Mouse (Mus musculus): Measurements from ENCODE around the gene Wdr76. TPM values are rescaled to one million over a fixed set of nuclear protein-coding genes. Genes with fewer than 3 reads are reported as not detected.
"Not testable (repeated sequence)": the region's sequence is repeated elsewhere in the genome, so short reads cannot be mapped to it uniquely, and the experiment has no call there.

Gene Wdr76
- polyA plus RNA-seq, 1 experiment from 2014 or later = 14.0 TPM

DNA sequence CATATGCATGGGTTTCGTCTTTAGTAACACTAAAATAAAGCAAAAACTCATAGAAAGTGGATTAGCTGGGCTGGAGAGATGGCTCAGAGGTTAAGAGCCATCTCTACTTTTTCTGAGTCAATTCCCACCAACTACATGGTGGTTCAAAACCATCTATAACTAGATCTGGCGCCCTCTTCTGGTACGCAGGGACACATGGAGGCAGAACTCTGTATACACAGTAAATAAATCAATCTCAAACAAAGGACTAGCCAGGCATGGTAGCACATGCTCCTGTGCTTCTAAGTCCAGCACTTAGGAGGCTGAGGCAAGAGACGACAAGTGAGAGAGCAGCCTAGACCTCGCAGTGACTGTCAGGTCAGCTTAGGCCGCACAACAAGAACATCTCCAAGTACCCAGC is 5.0 kb upstream of the Wdr76 start:
- H3K27me3 ChIP-seq (ENCODE audit: low read depth, poor library complexity, severe bottlenecking); H3K4me3 ChIP-seq; DNase-seq (ENCODE audit: low spot score); H3K27ac ChIP-seq (replicated peaks); H3K4me1 ChIP-seq; H3K9me3 ChIP-seq (replicated peaks): not testable (repeated sequence)
- WGBS = 72% methylated on average over 4 of the region's 6 CpGs
- H3K36me3 ChIP-seq = peaks cover 15% of the 10 kb centered on the region

DNA sequence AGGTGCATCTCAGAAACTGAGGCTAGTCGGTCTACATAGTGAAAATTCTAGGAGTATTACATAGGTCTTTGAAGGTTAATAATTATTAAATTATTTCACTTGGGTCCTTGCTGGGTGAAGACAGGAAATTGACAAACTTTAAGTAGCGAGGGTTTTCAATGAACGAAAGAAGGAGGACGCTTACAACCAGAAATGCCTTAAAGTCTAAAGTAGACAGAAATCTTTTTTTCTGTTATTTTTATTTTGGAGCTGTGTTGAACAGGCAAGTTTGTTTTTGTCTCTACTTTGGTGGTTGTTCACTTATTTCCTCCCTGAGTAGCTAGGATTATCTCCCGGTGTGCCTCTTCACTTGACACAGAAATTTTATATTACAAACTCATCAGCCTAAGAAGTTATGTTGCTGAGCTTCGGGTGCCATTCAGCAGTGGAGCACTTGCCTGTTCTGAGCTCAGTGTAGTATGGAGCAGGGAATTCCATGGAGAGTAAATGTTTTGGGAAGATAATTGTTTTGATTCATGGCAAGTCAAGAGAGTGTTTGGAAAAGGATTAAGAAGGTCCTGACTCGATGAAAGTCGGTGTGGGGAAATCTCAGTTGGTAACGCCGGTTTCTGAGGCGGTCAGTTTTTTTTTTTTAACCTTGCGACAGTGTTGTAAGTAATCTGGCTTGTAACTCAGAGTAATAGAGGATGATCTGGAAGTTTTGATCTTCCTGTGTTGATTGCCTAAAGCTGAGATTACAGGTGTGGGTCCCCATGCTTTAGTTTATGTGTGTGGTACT is 839 bp downstream of the Wdr76 start:
- DNase-seq (ENCODE audit: low spot score) = no peak
- peaks cover 28% of the 10 kb centered on the region for H3K4me1 ChIP-seq
- peak overlapping the region; percentile 81 for H3K27ac ChIP-seq (replicated peaks)
- H3K36me3 ChIP-seq = peaks cover 54% of the 10 kb centered on the region
- 28% methylated on average over 12 of the region's 12 CpGs for WGBS
- no peaks in the 10 kb centered on the region for H3K27me3 ChIP-seq (ENCODE audit: low read depth, poor library complexity, severe bottlenecking)
- H3K4me3 ChIP-seq = peak overlapping the region; percentile 66
- no peaks in the 10 kb centered on the region for H3K9me3 ChIP-seq (replicated peaks)

DNA sequence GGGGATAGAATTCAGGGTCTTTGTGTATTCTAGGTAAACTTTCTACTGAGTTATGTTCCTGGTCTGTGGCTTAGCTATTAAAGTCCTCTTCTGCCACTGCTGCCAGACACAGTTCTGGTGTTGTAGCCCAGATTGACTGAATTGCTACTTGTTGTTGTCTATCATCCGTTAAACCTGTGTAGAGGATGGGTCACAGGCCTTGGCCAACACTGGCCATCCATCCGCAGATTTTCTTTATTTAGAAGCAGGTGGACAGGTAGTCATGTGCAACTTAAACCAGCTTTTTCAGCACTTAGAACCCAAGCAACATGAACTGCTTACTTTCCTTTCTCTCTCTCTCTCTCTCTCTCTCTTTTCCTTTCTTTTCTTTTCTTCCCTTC is 1.4 kb downstream of the Wdr76 start:
- peak overlapping the region; percentile 66 for H3K4me3 ChIP-seq
- peaks cover 58% of the 10 kb centered on the region for H3K36me3 ChIP-seq
- 88% methylated on average over 2 of the region's 2 CpGs for WGBS
- peak overlapping the region; percentile 81; the same call in 1 of the 2 replicates for H3K27ac ChIP-seq (replicated peaks)
- peaks cover 28% of the 10 kb centered on the region for H3K4me1 ChIP-seq
- no peak for DNase-seq (ENCODE audit: low spot score)
- H3K27me3 ChIP-seq (ENCODE audit: low read depth, poor library complexity, severe bottlenecking) = no peaks in the 10 kb centered on the region
- H3K9me3 ChIP-seq (replicated peaks) = no peaks in the 10 kb centered on the region

DNA sequence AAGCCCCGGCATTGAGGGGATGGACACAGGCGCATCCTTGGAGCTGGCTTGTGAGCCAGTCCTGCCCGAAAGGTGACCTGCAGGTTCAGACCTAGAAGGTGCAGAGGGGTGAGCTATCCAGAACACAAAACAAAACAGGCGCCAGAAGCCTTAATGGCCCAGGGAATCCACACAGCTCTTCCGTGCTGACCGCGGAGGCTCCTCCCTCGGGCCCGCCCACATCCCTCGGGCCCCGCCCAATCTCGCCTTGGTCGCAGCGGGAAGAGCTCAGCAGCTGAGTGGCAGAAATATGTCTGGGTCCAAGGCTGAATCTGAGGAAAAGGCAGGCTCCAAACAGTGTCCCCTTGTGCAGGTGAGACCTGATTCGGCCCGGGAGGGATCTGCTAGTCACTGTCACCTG is 3.1 kb downstream of the Wdr76 start:
- DNase-seq (ENCODE audit: low spot score) = peak; percentile 51
- peaks cover 28% of the 10 kb centered on the region for H3K4me1 ChIP-seq
- H3K36me3 ChIP-seq = peaks cover 62% of the 10 kb centered on the region
- WGBS = 18% methylated on average over 16 of the region's 16 CpGs
- H3K4me3 ChIP-seq = peak overlapping the region; percentile 66
- no peaks in the 10 kb centered on the region for H3K27me3 ChIP-seq (ENCODE audit: low read depth, poor library complexity, severe bottlenecking)
- peak overlapping the region; percentile 64; the same call in 1 of the 2 replicates for H3K27ac ChIP-seq (replicated peaks)
- no peaks in the 10 kb centered on the region for H3K9me3 ChIP-seq (replicated peaks)

DNA sequence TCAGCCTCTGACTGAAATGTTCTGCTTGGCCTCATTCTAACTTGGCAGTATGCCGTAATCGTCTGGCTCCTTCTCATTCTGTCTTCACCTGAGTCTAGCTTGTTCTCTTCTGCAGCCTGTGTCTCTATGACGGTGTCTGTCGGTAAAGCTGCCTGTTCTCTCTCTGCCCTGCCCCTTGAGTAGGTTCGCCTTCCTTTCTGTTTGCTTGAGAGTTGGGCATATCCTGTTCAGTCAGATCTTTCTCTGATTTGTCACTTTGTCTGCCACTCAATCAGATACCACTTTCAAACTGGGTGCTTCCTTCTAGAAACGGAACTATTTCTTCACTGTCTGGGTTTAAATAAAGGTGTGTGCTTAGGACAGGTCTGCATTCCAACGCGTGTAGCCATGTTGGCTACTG is 4.9 kb downstream of the Wdr76 start:
- 96% methylated on average over 8 of the region's 8 CpGs for WGBS
- no peak overlapping the region for H3K27ac ChIP-seq (replicated peaks)
- H3K4me1 ChIP-seq = peaks cover 26% of the 10 kb centered on the region
- no peak overlapping the region for H3K4me3 ChIP-seq
- no peaks in the 10 kb centered on the region for H3K9me3 ChIP-seq (replicated peaks)
- peaks cover 75% of the 10 kb centered on the region for H3K36me3 ChIP-seq
- no peaks in the 10 kb centered on the region for H3K27me3 ChIP-seq (ENCODE audit: low read depth, poor library complexity, severe bottlenecking)
- no peak for DNase-seq (ENCODE audit: low spot score)

DNA sequence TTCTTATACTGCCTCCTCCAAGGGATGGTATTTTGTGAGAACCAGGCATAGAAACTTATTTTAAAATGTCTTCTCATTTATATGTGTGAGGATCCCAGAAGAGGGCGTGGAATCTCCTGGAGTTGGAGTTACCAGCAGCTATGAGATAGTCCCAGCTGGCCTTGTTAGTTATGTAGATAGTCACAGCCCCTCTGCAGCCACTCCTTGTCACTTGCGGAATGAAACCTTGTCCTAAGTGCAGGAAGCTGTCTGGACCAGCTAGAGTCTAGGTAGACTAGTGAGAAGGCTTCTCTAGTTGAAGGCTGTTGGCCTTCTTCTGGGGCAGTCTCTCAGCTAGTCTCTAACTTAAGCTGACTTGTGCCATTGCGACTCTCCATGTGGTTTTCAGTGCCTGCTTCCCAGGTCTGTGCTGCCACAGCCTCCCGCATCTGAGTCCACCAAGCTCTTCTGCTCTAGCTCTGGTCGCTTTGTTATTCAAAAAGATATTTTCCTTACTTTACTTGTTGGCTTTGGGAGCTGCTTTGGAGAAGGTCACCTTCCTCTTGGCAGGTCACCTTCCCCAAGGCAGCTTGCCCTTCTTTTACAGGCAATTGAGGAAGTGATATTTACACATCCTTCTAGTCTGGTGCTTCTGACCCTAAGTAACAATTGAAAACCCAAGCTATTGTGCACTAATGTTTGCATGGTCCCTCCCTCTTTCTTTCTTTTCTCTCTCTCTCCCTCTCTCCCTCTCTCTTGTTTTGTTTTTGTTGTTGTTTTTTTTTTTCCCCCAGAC is 6.7 kb downstream of the Wdr76 start:
- 90% methylated on average over 5 of the region's 5 CpGs for WGBS
- not testable (repeated sequence) for H3K4me3 ChIP-seq; H3K27me3 ChIP-seq (ENCODE audit: low read depth, poor library complexity, severe bottlenecking); DNase-seq (ENCODE audit: low spot score); H3K27ac ChIP-seq (replicated peaks); H3K9me3 ChIP-seq (replicated peaks)
- peaks cover 90% of the 10 kb centered on the region for H3K36me3 ChIP-seq
- peaks cover 15% of the 10 kb centered on the region for H3K4me1 ChIP-seq

DNA sequence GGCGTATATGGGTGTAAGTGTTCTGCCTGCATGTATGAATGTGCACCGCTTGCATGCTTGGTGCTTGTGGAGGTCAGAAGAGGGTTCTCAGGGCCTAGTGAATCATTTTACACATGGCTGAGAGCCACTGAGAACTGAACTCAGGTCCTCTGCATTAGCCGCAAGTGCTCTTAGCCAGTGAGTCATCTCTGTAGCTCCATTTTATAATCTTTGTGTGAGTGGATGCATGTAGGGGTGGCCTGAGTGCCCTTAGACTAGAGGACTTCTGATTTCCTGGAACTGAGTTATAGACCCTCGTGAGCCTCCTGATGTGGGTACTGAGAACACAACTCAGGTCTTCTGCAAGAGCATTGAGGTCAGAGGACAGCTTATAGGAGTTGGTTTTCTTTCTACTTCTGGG is 7.7 kb downstream of the Wdr76 start:
- no peaks in the 10 kb centered on the region for H3K27me3 ChIP-seq (ENCODE audit: low read depth, poor library complexity, severe bottlenecking)
- no peaks in the 10 kb centered on the region for H3K9me3 ChIP-seq (replicated peaks)
- 95% methylated on average over 4 of the region's 4 CpGs for WGBS
- peaks cover 91% of the 10 kb centered on the region for H3K36me3 ChIP-seq
- DNase-seq (ENCODE audit: low spot score) = no peak
- H3K27ac ChIP-seq (replicated peaks) = no peak overlapping the region
- H3K4me3 ChIP-seq = no peak overlapping the region
- peaks cover 6% of the 10 kb centered on the region for H3K4me1 ChIP-seq

DNA sequence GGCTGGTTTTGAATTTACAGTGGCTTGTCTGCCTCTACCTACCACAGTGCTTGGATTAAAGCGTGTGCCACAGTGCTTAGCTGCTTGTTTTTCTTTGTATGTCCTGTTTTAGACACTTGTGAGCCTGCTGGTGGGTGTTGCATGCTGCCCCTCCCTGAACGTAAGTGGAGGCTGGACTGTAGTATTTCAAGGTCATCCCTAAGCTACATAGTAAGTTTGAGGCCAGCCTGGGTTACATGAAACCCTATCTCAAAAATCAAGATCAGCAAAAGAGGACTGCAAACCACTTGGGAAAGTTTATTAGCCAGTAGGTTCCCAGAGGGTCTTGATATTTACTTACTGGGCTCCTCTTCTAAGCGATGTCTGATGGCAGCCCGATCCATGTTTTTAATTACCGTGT is 11.6 kb downstream of the Wdr76 start:
- no peak for DNase-seq (ENCODE audit: low spot score)
- H3K9me3 ChIP-seq (replicated peaks) = no peaks in the 10 kb centered on the region
- H3K27ac ChIP-seq (replicated peaks) = no peak overlapping the region
- H3K36me3 ChIP-seq = peaks cover 89% of the 10 kb centered on the region
- WGBS = 91% methylated on average over 5 of the region's 5 CpGs
- no peak overlapping the region for H3K4me3 ChIP-seq
- no peaks in the 10 kb centered on the region for H3K4me1 ChIP-seq
- H3K27me3 ChIP-seq (ENCODE audit: low read depth, poor library complexity, severe bottlenecking) = no peaks in the 10 kb centered on the region

DNA sequence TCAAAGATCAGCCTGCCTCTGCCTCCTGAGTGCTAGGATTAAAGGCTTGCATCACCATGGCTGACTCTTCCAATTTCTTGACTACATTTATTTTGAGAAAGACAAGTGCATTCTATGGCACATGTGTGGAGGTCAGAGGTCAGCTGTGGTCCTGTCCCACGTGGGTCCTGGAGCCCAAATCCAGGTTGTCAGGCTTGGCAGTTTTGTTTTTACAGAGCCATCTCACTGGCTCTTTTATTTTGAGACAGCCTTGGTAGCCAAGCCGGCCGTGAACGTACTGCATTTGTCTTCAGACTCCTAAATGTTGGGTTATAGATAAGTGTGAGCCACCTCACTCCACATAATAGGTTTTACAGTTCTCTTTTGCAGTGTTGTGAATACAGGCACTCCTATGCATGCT is 12.2 kb downstream of the Wdr76 start:
- not testable (repeated sequence) for H3K9me3 ChIP-seq (replicated peaks); DNase-seq (ENCODE audit: low spot score); H3K4me3 ChIP-seq; H3K4me1 ChIP-seq; H3K27me3 ChIP-seq (ENCODE audit: low read depth, poor library complexity, severe bottlenecking); H3K27ac ChIP-seq (replicated peaks)
- H3K36me3 ChIP-seq = peaks cover 90% of the 10 kb centered on the region
- 91% methylated on average over 4 of the region's 4 CpGs for WGBS

DNA sequence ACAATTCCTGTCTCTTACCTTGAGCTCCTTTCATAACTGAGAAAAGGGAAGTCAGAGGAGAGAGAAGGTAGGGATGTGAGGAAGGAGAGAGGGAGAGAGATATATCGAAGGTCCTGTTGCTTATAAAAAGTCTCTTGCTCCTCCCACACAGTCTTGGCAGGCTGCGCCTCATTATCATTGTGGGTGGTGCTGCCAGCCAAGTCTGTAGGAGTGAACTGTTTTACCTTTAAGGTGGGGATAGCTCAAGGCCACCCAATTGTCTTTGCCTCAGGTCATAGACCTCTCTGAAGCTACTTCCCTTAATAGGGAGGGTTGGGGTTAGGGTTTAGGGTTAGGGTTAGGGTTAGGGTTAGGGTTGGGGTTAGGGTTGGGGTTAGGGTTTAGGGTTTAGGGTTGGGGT is 15.5 kb downstream of the Wdr76 start:
- 95% methylated on average over 2 of the region's 2 CpGs for WGBS
- H3K27me3 ChIP-seq (ENCODE audit: low read depth, poor library complexity, severe bottlenecking) = no peaks in the 10 kb centered on the region
- H3K4me1 ChIP-seq = no peaks in the 10 kb centered on the region
- no peak overlapping the region for H3K4me3 ChIP-seq
- H3K9me3 ChIP-seq (replicated peaks) = no peaks in the 10 kb centered on the region
- no peak for DNase-seq (ENCODE audit: low spot score)
- H3K36me3 ChIP-seq = peaks cover 92% of the 10 kb centered on the region
- no peak overlapping the region for H3K27ac ChIP-seq (replicated peaks)

DNA sequence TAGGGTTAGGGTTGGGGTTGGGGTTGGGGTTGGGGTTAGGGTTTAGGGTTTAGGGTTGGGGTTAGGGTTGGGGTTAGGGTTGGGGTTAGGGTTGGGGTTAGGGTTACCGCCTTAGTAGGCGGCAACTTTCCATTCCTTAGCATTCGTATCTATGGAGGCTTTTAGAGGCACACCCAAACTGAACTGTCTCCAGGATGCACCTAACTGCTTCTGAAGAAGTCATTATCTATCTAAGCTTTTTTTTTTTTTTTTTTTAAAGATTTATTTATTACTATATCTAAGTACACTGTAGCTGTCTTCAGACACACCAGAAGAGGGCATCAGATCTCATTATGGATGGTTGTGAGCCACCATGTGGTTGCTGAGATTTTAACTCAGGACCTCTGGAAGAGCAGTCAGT is 16.3 kb downstream of the Wdr76 start:
- not testable (repeated sequence) for DNase-seq (ENCODE audit: low spot score); H3K4me1 ChIP-seq; H3K4me3 ChIP-seq; H3K27me3 ChIP-seq (ENCODE audit: low read depth, poor library complexity, severe bottlenecking); H3K27ac ChIP-seq (replicated peaks); H3K9me3 ChIP-seq (replicated peaks)
- WGBS = 96% methylated on average over 3 of the region's 3 CpGs
- H3K36me3 ChIP-seq = peaks cover 87% of the 10 kb centered on the region

DNA sequence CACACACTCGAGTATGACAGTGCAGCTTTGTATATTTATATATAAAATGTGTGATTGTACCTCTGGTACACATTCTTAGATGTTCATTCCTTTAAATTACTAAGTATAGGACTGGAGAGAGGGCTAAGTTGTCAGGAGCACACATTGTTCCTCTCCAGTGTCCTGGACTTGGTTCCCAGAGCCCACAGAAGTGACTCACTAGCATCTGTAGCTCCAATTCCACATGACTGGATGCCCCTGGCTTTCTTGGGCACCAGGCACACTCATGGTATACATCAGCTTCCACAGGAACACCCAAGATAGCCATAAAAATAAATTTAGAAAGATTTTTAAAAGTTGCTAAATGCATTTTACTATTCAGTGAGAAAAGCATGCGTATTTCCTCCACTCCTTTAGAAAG is 18.5 kb downstream of the Wdr76 start:
- no peaks in the 10 kb centered on the region for H3K9me3 ChIP-seq (replicated peaks)
- H3K4me1 ChIP-seq = no peaks in the 10 kb centered on the region
- 90% methylated on average over 2 of the region's 2 CpGs for WGBS
- no peaks in the 10 kb centered on the region for H3K27me3 ChIP-seq (ENCODE audit: low read depth, poor library complexity, severe bottlenecking)
- no peak for DNase-seq (ENCODE audit: low spot score)
- no peak overlapping the region for H3K4me3 ChIP-seq
- H3K27ac ChIP-seq (replicated peaks) = no peak overlapping the region
- H3K36me3 ChIP-seq = peaks cover 87% of the 10 kb centered on the region

DNA sequence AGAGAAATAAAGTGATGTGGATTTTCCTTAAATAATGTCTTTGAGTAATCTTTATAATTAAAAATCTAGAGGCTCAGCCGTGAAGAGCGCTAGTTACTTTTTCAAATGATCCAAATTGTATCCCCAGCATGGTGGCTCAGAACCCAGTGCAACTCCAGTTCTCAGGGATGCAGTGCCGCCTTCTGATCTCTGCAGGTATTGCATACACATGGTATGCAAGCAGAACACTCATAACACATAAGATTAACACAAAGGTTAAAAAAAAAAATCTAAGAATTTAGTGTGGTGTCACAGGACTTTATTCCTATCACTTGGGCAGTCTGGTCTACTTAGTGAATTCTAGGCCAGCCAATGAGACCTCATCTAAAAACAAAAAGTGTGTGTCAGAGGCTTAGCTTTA is 38.3 kb downstream of the Wdr76 start:
- peaks cover 99% of the 10 kb centered on the region for H3K36me3 ChIP-seq
- DNase-seq (ENCODE audit: low spot score) = no peak
- no peak overlapping the region for H3K27ac ChIP-seq (replicated peaks)
- H3K9me3 ChIP-seq (replicated peaks) = no peaks in the 10 kb centered on the region
- no peaks in the 10 kb centered on the region for H3K27me3 ChIP-seq (ENCODE audit: low read depth, poor library complexity, severe bottlenecking)
- no peak overlapping the region for H3K4me3 ChIP-seq
- H3K4me1 ChIP-seq = no peaks in the 10 kb centered on the region
- 89% methylated on average over 3 of the region's 3 CpGs for WGBS

All from midbrain, embryonic 10.5 days (tissue).